31 mouse cellular contexts compared by ENCODE assay signal in genomic region chr11:14700666-14701065, GRCm38 (mm10).
DNase-seq lines count a peak whose midpoint lies in the region; ATAC-seq and TF ChIP-seq lines count a peak whose summit lies in the region.
"Had no signal": no experiment of that assay in that cellular context is flagged by ENCODE, and none has a peak within 500 bp of the region (broad histone marks: within the 10 kb centered on the region; RNA-seq: fewer than 3 reads in every experiment).

No protein-coding gene starts in this region.

- DNase-seq in forebrain, embryonic 14.5 days (ENCODE audit: low spot score), result peak; percentile 72
- no peak for DNase-seq in forebrain, embryonic 11.5 days (ENCODE audit: low spot score)
- peak; percentile 22 for DNase-seq in brain, adult 2 months (ENCODE audit: low read depth, low spot score)
- DNase-seq in forebrain, postnatal 0 days, result peak; percentile 56
- DNase-seq in layer of hippocampus, adult 9-11 months, result peak; percentile 40
- no peak for DNase-seq in adipocyte (ENCODE audit: low spot score)
- DNase-seq in spleen, postnatal 10 days (ENCODE audit: low spot score in 2 of 2), result no peak
- DNase-seq: adrenal gland, postnatal 10 days; cerebellum, adult 18-20 months; cerebellum, postnatal 10 days; gastrocnemius, postnatal 36 days; heart, adult 18-20 months; heart, postnatal 4 days; kidney, adult 18-20 months; kidney, postnatal 36 days; left cerebral cortex, postnatal 4 days; liver, embryonic 13.5 days; lung, adult 18-20 months; lung, postnatal 4 days; midbrain, embryonic 14.5 days; retina, postnatal 1 day; right cerebral cortex, postnatal 14 days; thymus, postnatal 14 days had no signal

- no peak overlapping the region for H3K4me2 ChIP-seq in forebrain, embryonic 14.5 days (ENCODE audit: low read length)
- H3K4me2 ChIP-seq in forebrain, embryonic 11.5 days (ENCODE audit: low read depth, low read length, severe bottlenecking), result no peak overlapping the region
- H3K4me2 ChIP-seq in forebrain, postnatal 0 days (ENCODE audit: low read depth), result no peak overlapping the region
- H3K4me2 ChIP-seq: heart, embryonic 12.5 days; hindbrain, embryonic 14.5 days; liver, embryonic 13.5 days; neural tube, embryonic 15.5 days had no signal

- 66% methylated on average over 2 of the region's 2 CpGs for WGBS in forebrain, embryonic 14.5 days
- WGBS in forebrain, embryonic 11.5 days, result 68% methylated on average over 2 of the region's 2 CpGs
- 40% methylated on average over 2 of the region's 2 CpGs for WGBS in forebrain, postnatal 0 days

- no peaks in the 10 kb centered on the region for H3K36me3 ChIP-seq in forebrain, embryonic 14.5 days (ENCODE audit: control insufficient read depth, insufficient read depth, low read length)
- no peaks in the 10 kb centered on the region for H3K36me3 ChIP-seq in forebrain, embryonic 11.5 days (ENCODE audit: control insufficient read depth, insufficient read depth, low read length)
- no peaks in the 10 kb centered on the region for H3K36me3 ChIP-seq in forebrain, postnatal 0 days (ENCODE audit: insufficient read depth)
- H3K36me3 ChIP-seq: G1E; heart, embryonic 12.5 days; liver, embryonic 13.5 days; neural tube, embryonic 15.5 days had no signal

- ATAC-seq in forebrain, embryonic 14.5 days, result peak; percentile 76; the same call in 1 of the 2 replicates
- ATAC-seq in forebrain, embryonic 11.5 days (replicated peaks; ENCODE audit: low FRiP score), result no peak
- peak; percentile 96 for ATAC-seq in forebrain, postnatal 0 days
- no peak for ATAC-seq in megakaryocyte progenitor cell, adult 5-6 weeks (replicated peaks; ENCODE audit: poor library complexity)
- ATAC-seq: inflammation-experienced regulatory T-cells, adult 6 months; lung, postnatal 0 days had no signal

- no peak overlapping the region for H3K27ac ChIP-seq in forebrain, embryonic 14.5 days (ENCODE audit: low read depth, low read length)
- H3K27ac ChIP-seq in forebrain, embryonic 11.5 days (ENCODE audit: low read depth, low read length), result no peak overlapping the region
- H3K27ac ChIP-seq in forebrain, postnatal 0 days (ENCODE audit: low read depth, low read length), result no peak overlapping the region
- H3K27ac ChIP-seq: hindbrain, embryonic 14.5 days; liver, embryonic 13.5 days; neural tube, embryonic 15.5 days had no signal

- no peaks in the 10 kb centered on the region for H3K4me1 ChIP-seq in forebrain, embryonic 14.5 days (ENCODE audit: control insufficient read depth, insufficient read depth, low read length)
- H3K4me1 ChIP-seq in forebrain, embryonic 11.5 days (replicated peaks; ENCODE audit: control insufficient read depth, insufficient read depth, low read length), result no peaks in the 10 kb centered on the region
- H3K4me1 ChIP-seq in forebrain, postnatal 0 days (ENCODE audit: insufficient read depth), result no peaks in the 10 kb centered on the region
- H3K4me1 ChIP-seq: heart, embryonic 12.5 days; liver, embryonic 13.5 days; neural tube, embryonic 15.5 days had no signal

- no peaks in the 10 kb centered on the region for H3K9me3 ChIP-seq in forebrain, embryonic 14.5 days (replicated peaks; ENCODE audit: control insufficient read depth, low read length)
- H3K9me3 ChIP-seq in forebrain, embryonic 11.5 days (ENCODE audit: control insufficient read depth, low read length), result no peaks in the 10 kb centered on the region
- H3K9me3 ChIP-seq in forebrain, postnatal 0 days (ENCODE audit: low read length), result no peaks in the 10 kb centered on the region
- H3K9me3 ChIP-seq: G1E; heart, embryonic 12.5 days; liver, embryonic 13.5 days; neural tube, embryonic 15.5 days had no signal

- no peaks in the 10 kb centered on the region for H3K27me3 ChIP-seq in forebrain, embryonic 14.5 days (replicated peaks; ENCODE audit: control insufficient read depth, insufficient read depth, low read length)
- no peaks in the 10 kb centered on the region for H3K27me3 ChIP-seq in forebrain, embryonic 11.5 days (ENCODE audit: control insufficient read depth, insufficient read depth, low read length)
- no peaks in the 10 kb centered on the region for H3K27me3 ChIP-seq in forebrain, postnatal 0 days (ENCODE audit: insufficient read depth, low read length)
- H3K27me3 ChIP-seq: heart, embryonic 12.5 days; liver, embryonic 13.5 days; neural tube, embryonic 15.5 days had no signal

- no peak overlapping the region for H3K4me3 ChIP-seq in forebrain, embryonic 14.5 days (ENCODE audit: low read depth, low read length)
- no peak overlapping the region for H3K4me3 ChIP-seq in forebrain, embryonic 11.5 days (ENCODE audit: low read depth, low read length)
- no peak overlapping the region for H3K4me3 ChIP-seq in forebrain, postnatal 0 days (ENCODE audit: low read depth, low read length)
- H3K4me3 ChIP-seq: erythroblast, embryonic 14.5 days; heart, embryonic 12.5 days; liver, embryonic 13.5 days; neural tube, embryonic 15.5 days had no signal

- no peak overlapping the region for H3K9ac ChIP-seq in forebrain, embryonic 14.5 days (ENCODE audit: low read length)
- H3K9ac ChIP-seq in forebrain, embryonic 11.5 days (ENCODE audit: low read length), result no peak overlapping the region
- H3K9ac ChIP-seq in forebrain, postnatal 0 days, result no peak overlapping the region
- H3K9ac ChIP-seq: heart, embryonic 12.5 days; hindbrain, embryonic 14.5 days; liver, embryonic 13.5 days; neural tube, embryonic 15.5 days had no signal

- TF ChIP-seq CTCF in forebrain, postnatal 0 days (IDR thresholded peaks at IDR 0.05; ENCODE audit: low read depth), result no peak

Comparison
In these comparisons a context has a peak if more than half of its experiments do, and no peak if none do; other contexts are left out.
1. ATAC-seq: peak in forebrain, embryonic 14.5 days (single experiment) and forebrain, postnatal 0 days (single experiment); none in forebrain, embryonic 11.5 days (single experiment) and megakaryocyte progenitor cell, adult 5-6 weeks (single experiment).
2. DNase-seq: peak in forebrain, embryonic 14.5 days (single experiment), brain, adult 2 months (single experiment), forebrain, postnatal 0 days (single experiment) and layer of hippocampus, adult 9-11 months (single experiment); none in forebrain, embryonic 11.5 days (single experiment), adipocyte (single experiment) and spleen, postnatal 10 days (0 of 2).